In the genomic region with DNA sequence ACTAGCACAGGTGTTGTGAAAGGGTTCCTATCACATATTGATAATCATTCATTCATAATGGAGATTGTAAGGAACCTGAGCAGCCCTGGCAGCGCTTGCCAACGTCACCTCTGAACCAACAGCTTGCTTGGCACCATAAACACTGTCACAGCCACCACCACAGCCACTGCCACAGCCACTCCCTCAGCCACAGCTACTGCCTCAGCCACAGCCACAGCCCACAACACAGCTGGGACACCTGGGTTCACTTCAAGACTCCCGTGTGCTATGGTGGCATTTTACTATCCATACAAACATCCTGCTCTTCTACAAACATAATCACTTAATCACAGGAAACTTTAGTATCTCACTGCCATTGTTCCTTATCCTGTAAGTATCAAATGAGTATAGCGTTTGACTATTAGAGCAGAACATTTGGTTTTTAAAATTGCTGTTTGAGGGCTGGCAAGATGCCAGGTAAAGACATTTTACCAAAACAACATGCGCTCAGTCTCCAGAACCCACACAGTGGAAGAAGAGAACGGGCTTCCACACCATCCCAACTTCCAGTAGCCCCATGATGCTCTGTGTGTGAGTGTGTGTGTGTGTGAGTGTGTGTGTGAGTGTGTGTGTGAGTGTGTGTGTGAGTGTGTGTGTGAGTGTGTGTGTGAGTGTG, we compare ENCODE assay signal across 24 mouse cellular contexts. TPM values are rescaled to one million over a fixed set of nuclear protein-coding genes. Genes with fewer than 3 reads are reported as not detected.
DNase-seq lines count a peak whose midpoint lies in the region; ATAC-seq and TF ChIP-seq lines count a peak whose summit lies in the region.
"Had no signal": no experiment of that assay in that cellular context is flagged by ENCODE, and none has a peak within 500 bp of the region (broad histone marks: within the 10 kb centered on the region; RNA-seq: fewer than 3 reads in every experiment).

No protein-coding gene starts in this region.

- H3K4me1 ChIP-seq in forebrain, postnatal 0 days (ENCODE audit: insufficient read depth): no peaks in the 10 kb centered on the region
- no peaks in the 10 kb centered on the region for H3K4me1 ChIP-seq in forebrain, embryonic 13.5 days
- H3K4me1 ChIP-seq: forebrain, embryonic 12.5 days; stomach, embryonic 15.5 days had no signal

- H3K36me3 ChIP-seq in forebrain, postnatal 0 days (ENCODE audit: insufficient read depth): no peaks in the 10 kb centered on the region
- no peaks in the 10 kb centered on the region for H3K36me3 ChIP-seq in forebrain, embryonic 13.5 days (ENCODE audit: poor library complexity, severe bottlenecking)
- H3K36me3 ChIP-seq: forebrain, embryonic 12.5 days; hindbrain, embryonic 10.5 days; midbrain, embryonic 10.5 days; stomach, embryonic 15.5 days had no signal

- 51% methylated on average over 6 of the region's 6 CpGs for WGBS in forebrain, postnatal 0 days
- 70% methylated on average over 6 of the region's 6 CpGs for WGBS in forebrain, embryonic 13.5 days

- no peak overlapping the region for H3K9ac ChIP-seq in forebrain, postnatal 0 days
- H3K9ac ChIP-seq in forebrain, embryonic 13.5 days: no peak overlapping the region
- H3K9ac ChIP-seq: forebrain, embryonic 12.5 days; liver, postnatal 0 days; stomach, embryonic 15.5 days had no signal

- no peak overlapping the region for H3K27ac ChIP-seq in forebrain, postnatal 0 days (ENCODE audit: low read depth, low read length)
- no peak overlapping the region for H3K27ac ChIP-seq in forebrain, embryonic 13.5 days
- H3K27ac ChIP-seq: forebrain, embryonic 12.5 days; hindbrain, embryonic 10.5 days; hindbrain, postnatal 0 days; layer of hippocampus, adult 2 months; midbrain, embryonic 10.5 days; stomach, embryonic 15.5 days had no signal

- no peak overlapping the region for H3K4me3 ChIP-seq in forebrain, postnatal 0 days (ENCODE audit: low read depth, low read length)
- no peak overlapping the region for H3K4me3 ChIP-seq in forebrain, embryonic 13.5 days
- H3K4me3 ChIP-seq: forebrain, embryonic 12.5 days; hindbrain, embryonic 10.5 days; layer of hippocampus, adult 2 months; midbrain, embryonic 10.5 days; stomach, embryonic 15.5 days had no signal

- no peak for ATAC-seq in forebrain, postnatal 0 days
- no peak for ATAC-seq in forebrain, embryonic 13.5 days
- ATAC-seq in activated CD4-positive, CD25-positive, alpha-beta regulatory T cell, adult 4 months: peak; percentile 8
- peak; percentile 34 for ATAC-seq in megakaryocyte progenitor cell, adult 5-6 weeks (replicated peaks; ENCODE audit: poor library complexity)
- ATAC-seq in erythroblast, adult 5-6 weeks (replicated peaks; ENCODE audit: low FRiP score, poor library complexity, severe bottlenecking): no peak
- ATAC-seq: hindbrain, postnatal 0 days; liver, postnatal 0 days had no signal

- no peaks in the 10 kb centered on the region for H3K9me3 ChIP-seq in forebrain, postnatal 0 days (ENCODE audit: low read length)
- no peaks in the 10 kb centered on the region for H3K9me3 ChIP-seq in forebrain, embryonic 13.5 days (replicated peaks)
- H3K9me3 ChIP-seq: forebrain, embryonic 12.5 days; hindbrain, embryonic 10.5 days; midbrain, embryonic 10.5 days; stomach, embryonic 15.5 days had no signal

- TF ChIP-seq CTCF in forebrain, postnatal 0 days (IDR thresholded peaks at IDR 0.05; ENCODE audit: low read depth): no peak

- no peaks in the 10 kb centered on the region for H3K27me3 ChIP-seq in forebrain, postnatal 0 days (ENCODE audit: insufficient read depth, low read length)
- no peaks in the 10 kb centered on the region for H3K27me3 ChIP-seq in forebrain, embryonic 13.5 days
- H3K27me3 ChIP-seq: forebrain, embryonic 12.5 days; stomach, embryonic 15.5 days had no signal

- DNase-seq in forebrain, postnatal 0 days: peak; percentile 26
- peak; percentile 37 for DNase-seq in CD4-positive helper T cell, adult 2 months (ENCODE audit: low read depth, low spot score)
- DNase-seq in gastrocnemius, postnatal 4 days (ENCODE audit: low spot score in 2 of 2): no peak
- DNase-seq in embryo, embryonic 10 days (ENCODE audit: low spot score): no peak
- DNase-seq: B cell, adult 2 months; cerebellum, adult 9-10 months; embryo, embryonic 11 days; gastrocnemius, postnatal 25 days; kidney, adult 11 months; kidney, postnatal 10 days; liver, postnatal 0 days; lung, postnatal 14 days had no signal

- H3K4me2 ChIP-seq in forebrain, postnatal 0 days (ENCODE audit: low read depth): no peak overlapping the region
- H3K4me2 ChIP-seq in forebrain, embryonic 13.5 days: no peak overlapping the region
- H3K4me2 ChIP-seq: forebrain, embryonic 12.5 days; stomach, embryonic 15.5 days had no signal

RNA-seq across cellular contexts. Expression of gene Tmem232, which starts 20.9 kb away (rescaled TPM):
- total RNA-seq in forebrain, postnatal 0 days (2014; rRNA removed): 0.57 and 0.77 TPM in 2 replicates
- 0.79 and 1.1 TPM in 2 replicates for polyA plus RNA-seq in forebrain, postnatal 0 days (2015; fragmentation: Nextera tagmentation; extraction: Ambion mirVana)
- polyA plus RNA-seq in forebrain, embryonic 13.5 days (2015; fragmentation: Nextera tagmentation; extraction: Ambion mirVana): 0.14 and 0.18 TPM in 2 replicates
- not detected for polyA plus RNA-seq in activated CD4-positive, CD25-positive, alpha-beta regulatory T cell, adult 4 months (2017; shearing (Covaris generic))
- total RNA-seq in megakaryocyte progenitor cell, adult 5-6 weeks (2015): not detected in 2 replicates
- total RNA-seq in megakaryocyte progenitor cell, adult 5-6 weeks (2017): not detected in 2 replicates
- total RNA-seq in gastrocnemius, postnatal 4 days (2021): 1 to 10 TPM; 6.9 to 7.8 TPM
- total RNA-seq in erythroblast, adult 5-6 weeks (2015; ENCODE audit: low replicate concordance): not detected in 2 replicates
- total RNA-seq in erythroblast, adult 5-6 weeks (2017; ENCODE audit: low replicate concordance): not detected in 2 replicates
- total RNA-seq: adrenal gland, adult 18-20 months; liver, adult 2 months had no signal
- polyA plus RNA-seq: forebrain, embryonic 12.5 days; liver, adult 2 months; liver, postnatal 0 days; midbrain, embryonic 10.5 days had no signal

RNA-seq across cellular contexts. Expression of gene Vapa, which starts 51.9 kb away (rescaled TPM):
- total RNA-seq in forebrain, postnatal 0 days (2014; rRNA removed): 114 and 144 TPM in 2 replicates
- polyA plus RNA-seq in forebrain, postnatal 0 days (2015; fragmentation: Nextera tagmentation; extraction: Ambion mirVana): 320 and 327 TPM in 2 replicates
- 221 and 223 TPM in 2 replicates for polyA plus RNA-seq in forebrain, embryonic 13.5 days (2015; fragmentation: Nextera tagmentation; extraction: Ambion mirVana)
- 10 to 100 TPM; 23.3 to 44.9 TPM for polyA plus RNA-seq in activated CD4-positive, CD25-positive, alpha-beta regulatory T cell, adult 4 months (2017; shearing (Covaris generic))
- total RNA-seq in megakaryocyte progenitor cell, adult 5-6 weeks (2015): 195 and 214 TPM in 2 replicates
- total RNA-seq in megakaryocyte progenitor cell, adult 5-6 weeks (2017): 141 and 147 TPM in 2 replicates
- total RNA-seq in gastrocnemius, postnatal 4 days (2021): 100 to 1,000 TPM; 142 to 159 TPM
- 39.3 and 48.2 TPM in 2 replicates for total RNA-seq in erythroblast, adult 5-6 weeks (2015; ENCODE audit: low replicate concordance)
- total RNA-seq in erythroblast, adult 5-6 weeks (2017; ENCODE audit: low replicate concordance): 28.4 and 31.3 TPM in 2 replicates

Comparison
In these comparisons a context has a peak if more than half of its experiments do, and no peak if none do; other contexts are left out.
1. ATAC-seq: peak in activated CD4-positive, CD25-positive, alpha-beta regulatory T cell, adult 4 months (single experiment) and megakaryocyte progenitor cell, adult 5-6 weeks (single experiment); none in forebrain, postnatal 0 days (single experiment), forebrain, embryonic 13.5 days (single experiment) and erythroblast, adult 5-6 weeks (single experiment).
2. DNase-seq: peak in forebrain, postnatal 0 days (single experiment) and CD4-positive helper T cell, adult 2 months (single experiment); none in gastrocnemius, postnatal 4 days (0 of 2) and embryo, embryonic 10 days (single experiment).